Mouse (Mus musculus) hindbrain, postnatal 0 days (tissue): ENCODE data around the gene Prss42. TPM values are rescaled to one million over a fixed set of nuclear protein-coding genes. Genes with fewer than 3 reads are reported as not detected.
"Not testable (repeated sequence)": the region's sequence is repeated elsewhere in the genome, so short reads cannot be mapped to it uniquely, and the experiment has no call there.

Experiments used
- ATAC-seq: fragments of 200-750 bp; cut with Nextera tagmentation; 2 replicates; pipeline ENCODE4 v1.8.0; 2017; ENCODE audit warnings: mild to moderate bottlenecking, moderate TSS enrichment, moderate library complexity
- DNase-seq: peaks from one replicate; pipeline ENCODE4 v3.0.0-alpha.2; 2015; ENCODE audit warnings: low spot score
- H3K27ac ChIP-seq: fragments of 300-500 bp; sonication (generic); 2 replicates; pipeline ENCODE4 v1.5.1; 2014; ENCODE audit warnings: mild to moderate bottlenecking
- H3K27me3 ChIP-seq: fragments of 300-500 bp; sonication (generic); 2 replicates; pipeline ENCODE4 v1.6.1; 2014; ENCODE audit warnings: low read length, mixed read lengths; ENCODE audit not compliant: insufficient read depth
- H3K36me3 ChIP-seq: fragments of 300-500 bp; sonication (generic); 2 replicates; pipeline ENCODE4 v1.6.1; 2014; ENCODE audit warnings: low read length, mixed read lengths; ENCODE audit not compliant: insufficient read depth
- H3K4me1 ChIP-seq: fragments of 300-500 bp; sonication (generic); 2 replicates; pipeline ENCODE4 v1.6.1; 2014; ENCODE audit warnings: antibody characterized with exemption, low read length, mixed read lengths; ENCODE audit not compliant: insufficient read depth
- H3K4me2 ChIP-seq: fragments of 300-500 bp; sonication (generic); 2 replicates; pipeline ENCODE4 v1.6.1; 2014; ENCODE audit warnings: low read depth, mild to moderate bottlenecking, low read length, moderate library complexity, mixed read lengths
- H3K4me3 ChIP-seq: fragments of 300-500 bp; sonication (generic); 2 replicates; pipeline ENCODE4 v1.5.1; 2014; ENCODE audit warnings: low read length
- H3K9ac ChIP-seq: fragments of 300-500 bp; sonication (generic); replicated peaks from 2 replicates; pipeline ENCODE4 v1.6.1; 2014; ENCODE audit warnings: mild to moderate bottlenecking, low read length, moderate library complexity, mixed read lengths
- H3K9me3 ChIP-seq: fragments of 300-500 bp; sonication (generic); 2 replicates; pipeline ENCODE4 v1.6.1; 2016; ENCODE audit warnings: low read length, mixed read lengths
- CTCF ChIP-seq: IDR thresholded peaks from 2 replicates; pipeline ENCODE4 v1.5.1; 2016; ENCODE audit warnings: antibody characterized with exemption, control low read depth, low read depth
- WGBS: fragments of 180-500 bp; shearing (Covaris S2); extraction: QIAGEN DNeasy Blood & Tissue Kit; methylation state at CpG from one replicate; pipeline ENCODE4 v1.1.7; 2014; 5-methylcytosine and 5-hydroxymethylcytosine counted together
- polyA plus RNA-seq: library from polyadenylated mRNA; unstranded; fragments of >200 nt; fragmentation: Nextera tagmentation; extraction: Ambion mirVana; gene quantifications from 2 replicates; pipeline ENCODE4 v1.2.1, GENCODE M21; 2015
- total RNA-seq: library from RNA; depleted of rRNA; stranded (reverse); fragments of >200 nt; gene quantifications from 2 replicates; pipeline ENCODE4 v1.2.3, GENCODE M21; 2014

Gene Prss42
- total and polyA plus RNA-seq, 2 experiments from 2014 or later = not detected

DNA sequence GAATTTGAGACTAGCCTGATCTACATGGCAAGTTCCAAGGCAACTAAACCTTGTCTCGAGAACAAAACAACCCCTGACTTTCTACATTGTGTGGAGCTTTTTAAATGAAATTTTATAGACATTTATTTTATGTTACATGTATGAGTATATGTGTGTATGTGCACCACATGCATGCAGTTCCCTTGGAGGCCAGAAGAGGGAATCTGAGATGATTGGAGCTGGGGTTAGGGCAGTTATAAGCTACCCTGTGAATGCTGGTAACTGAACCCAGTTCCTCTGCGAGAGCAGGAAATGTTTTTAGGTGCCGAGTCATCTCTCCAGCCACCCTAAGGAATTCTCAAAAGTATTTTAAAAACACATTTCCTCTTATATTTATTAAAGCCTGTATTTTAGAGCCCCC, 9.8 kb upstream of the Prss42 start:
- H3K4me1 ChIP-seq = no peaks in the 10 kb centered on the region
- H3K4me3 ChIP-seq = no peak overlapping the region
- ATAC-seq (no peak), DNase-seq (no peak)
- WGBS = 91% methylated on average over 3 of the region's 3 CpGs
- 0 out of 2 replicates have a peak, but pooled peaks have one; percentile 2 for TF ChIP-seq CTCF
- H3K36me3 ChIP-seq = no peaks in the 10 kb centered on the region
- H3K4me2 ChIP-seq = no peak overlapping the region
- H3K9me3 ChIP-seq = no peaks in the 10 kb centered on the region
- H3K27me3 ChIP-seq = no peaks in the 10 kb centered on the region
- H3K27ac ChIP-seq = no peak overlapping the region
- H3K9ac ChIP-seq = no peak overlapping the region

DNA sequence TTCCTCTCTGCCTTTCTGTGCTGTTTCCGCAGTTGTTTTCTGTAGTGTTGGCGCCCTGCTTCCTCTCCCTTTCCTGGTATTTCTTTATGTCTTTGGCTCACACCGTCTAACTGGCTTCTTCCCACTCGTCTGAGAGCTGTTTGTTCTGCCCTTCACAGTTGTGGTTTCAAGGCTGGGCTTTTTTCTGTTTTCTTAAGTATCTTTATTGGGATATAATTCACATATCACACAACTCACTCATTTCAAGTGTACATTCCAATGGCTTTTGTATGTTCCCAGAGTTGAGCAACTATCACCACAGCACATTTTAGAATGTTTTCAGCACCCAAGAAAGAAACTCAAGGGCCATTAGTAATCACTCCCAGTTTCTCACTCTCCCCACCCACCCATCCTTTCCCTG, 7.5 kb upstream of the Prss42 start:
- Histone ChIP-seq H3K4me1 (no peaks in the 10 kb centered on the region), H3K27ac (no peak overlapping the region), H3K9ac (no peak overlapping the region), H3K4me2 (no peak overlapping the region), H3K27me3 (no peaks in the 10 kb centered on the region), H3K36me3 (no peaks in the 10 kb centered on the region), H3K4me3 (no peak overlapping the region), H3K9me3 (no peaks in the 10 kb centered on the region)
- no peak for ATAC-seq
- DNase-seq = no peak
- no peak for TF ChIP-seq CTCF
- 73% methylated on average over 4 of the region's 4 CpGs for WGBS

DNA sequence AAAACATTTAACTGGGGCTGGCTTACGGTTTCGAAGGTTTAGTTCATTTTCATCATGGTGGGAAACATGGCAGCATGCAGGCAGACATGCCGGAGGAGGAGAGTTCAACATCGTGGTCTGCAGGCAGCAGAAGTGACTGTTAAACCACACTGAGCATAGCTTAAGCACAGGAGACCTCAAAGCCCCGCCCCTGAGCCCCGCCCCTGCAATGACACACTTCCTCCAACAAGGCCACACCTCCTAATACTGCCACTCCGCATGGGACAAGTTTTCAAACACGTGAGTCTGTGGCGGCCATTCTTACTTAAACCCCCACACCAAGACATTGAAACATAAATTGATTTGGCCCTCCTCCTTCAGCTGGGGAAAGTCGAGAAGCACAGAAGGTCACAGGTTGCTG, 953 bp upstream of the Prss42 start:
- Histone ChIP-seq H3K9ac (no peak overlapping the region), H3K36me3 (no peaks in the 10 kb centered on the region), H3K4me3 (no peak overlapping the region), H3K4me2 (no peak overlapping the region), H3K27ac (no peak overlapping the region), H3K27me3 (no peaks in the 10 kb centered on the region), H3K9me3 (no peaks in the 10 kb centered on the region), H3K4me1 (no peaks in the 10 kb centered on the region)
- no peak for TF ChIP-seq CTCF
- 88% methylated on average over 10 of the region's 10 CpGs for WGBS
- no peak for ATAC-seq
- DNase-seq = no peak

DNA sequence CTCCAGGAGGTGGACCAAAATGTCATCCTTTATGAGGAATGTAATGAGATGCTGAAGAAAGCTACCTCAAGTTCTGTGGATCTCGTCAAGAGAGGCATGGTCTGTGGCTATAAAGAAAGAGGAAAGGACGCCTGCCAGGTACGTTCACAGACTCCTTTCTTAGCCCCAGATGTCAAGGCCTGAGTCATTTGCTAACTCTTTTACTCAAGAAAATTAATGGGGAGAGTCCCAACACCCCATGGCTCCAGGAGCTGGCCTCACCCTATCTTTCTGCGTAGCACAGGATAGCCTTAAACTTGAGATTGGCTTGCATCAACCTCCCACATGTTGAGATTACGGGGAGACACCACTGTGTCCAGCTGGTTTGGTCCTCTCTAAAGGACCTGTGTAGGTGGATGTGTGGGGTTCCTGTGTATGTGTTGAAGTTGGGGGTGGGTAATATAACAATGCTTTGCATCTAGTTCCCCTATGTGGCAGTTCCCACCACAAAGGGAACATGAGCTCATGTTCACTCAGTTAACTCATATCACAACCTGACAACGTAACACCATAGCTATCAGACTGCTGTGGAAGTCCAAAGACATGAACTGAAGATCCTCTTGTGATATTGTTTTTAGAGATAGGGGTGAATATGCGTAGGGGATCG, 3.0 kb downstream of the Prss42 start:
- Histone ChIP-seq H3K4me2 (no peak overlapping the region), H3K36me3 (no peaks in the 10 kb centered on the region), H3K9me3 (no peaks in the 10 kb centered on the region), H3K4me1 (no peaks in the 10 kb centered on the region), H3K9ac (no peak overlapping the region), H3K27me3 (no peaks in the 10 kb centered on the region), H3K4me3 (no peak overlapping the region), H3K27ac (no peak overlapping the region)
- no peak for ATAC-seq
- DNase-seq = no peak
- 93% methylated on average over 8 of the region's 8 CpGs for WGBS
- no peak for TF ChIP-seq CTCF

DNA sequence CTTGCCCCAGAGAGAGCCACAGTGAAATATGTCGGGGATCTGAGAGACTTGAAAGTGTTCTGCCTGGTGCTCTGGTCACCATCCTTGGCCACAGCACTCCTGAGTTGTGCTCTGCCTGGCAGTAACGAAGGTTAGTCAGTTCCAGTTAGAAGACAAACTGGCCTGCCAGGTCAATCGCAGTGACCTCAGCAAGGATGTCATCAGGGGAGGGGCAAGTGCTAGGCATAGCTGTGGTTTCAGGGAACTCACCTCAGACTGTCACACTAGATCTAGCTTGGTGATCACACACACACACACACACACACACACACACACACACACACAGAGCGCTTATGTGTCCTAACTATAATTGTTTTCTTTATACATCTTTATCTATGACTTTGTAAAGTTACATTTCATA, 5.3 kb downstream of the Prss42 start:
- no peak for ATAC-seq
- WGBS = 71% methylated on average over 4 of the region's 4 CpGs
- Histone ChIP-seq H3K27ac (no peak overlapping the region), H3K4me3 (no peak overlapping the region), H3K4me2 (no peak overlapping the region), H3K9ac (no peak overlapping the region), H3K36me3 (no peaks in the 10 kb centered on the region), H3K9me3 (no peaks in the 10 kb centered on the region), H3K4me1 (no peaks in the 10 kb centered on the region), H3K27me3 (no peaks in the 10 kb centered on the region)
- TF ChIP-seq CTCF = no peak
- no peak for DNase-seq

DNA sequence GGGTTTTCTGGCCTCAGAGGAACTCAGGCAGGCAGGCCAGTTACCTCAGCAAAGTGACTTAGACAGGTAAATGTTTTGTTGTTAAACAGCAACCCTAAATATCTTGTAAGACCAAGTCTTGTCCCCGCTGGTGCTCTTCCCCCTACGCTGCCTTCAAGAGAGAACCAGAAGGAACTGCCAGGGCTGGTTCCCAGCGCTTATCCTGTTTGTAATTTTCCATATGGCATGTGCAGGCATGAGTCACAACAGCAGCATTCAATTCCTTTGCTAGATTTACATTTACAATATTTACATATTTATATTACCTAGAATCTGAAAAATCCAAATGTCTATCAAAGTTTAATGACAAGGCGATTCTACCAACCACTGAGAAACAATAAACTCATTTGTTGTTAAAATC, 12.1 kb downstream of the Prss42 start:
- TF ChIP-seq CTCF = no peak
- H3K9me3 ChIP-seq = no peaks in the 10 kb centered on the region
- H3K27ac ChIP-seq = no peak overlapping the region
- no peak overlapping the region for H3K9ac ChIP-seq
- H3K4me1 ChIP-seq = no peaks in the 10 kb centered on the region
- H3K4me2 ChIP-seq = no peak overlapping the region
- WGBS = 94% methylated on average over 4 of the region's 4 CpGs
- no peak overlapping the region for H3K4me3 ChIP-seq
- no peaks in the 10 kb centered on the region for H3K27me3 ChIP-seq
- no peaks in the 10 kb centered on the region for H3K36me3 ChIP-seq
- DNase-seq (no peak), ATAC-seq (no peak)

DNA sequence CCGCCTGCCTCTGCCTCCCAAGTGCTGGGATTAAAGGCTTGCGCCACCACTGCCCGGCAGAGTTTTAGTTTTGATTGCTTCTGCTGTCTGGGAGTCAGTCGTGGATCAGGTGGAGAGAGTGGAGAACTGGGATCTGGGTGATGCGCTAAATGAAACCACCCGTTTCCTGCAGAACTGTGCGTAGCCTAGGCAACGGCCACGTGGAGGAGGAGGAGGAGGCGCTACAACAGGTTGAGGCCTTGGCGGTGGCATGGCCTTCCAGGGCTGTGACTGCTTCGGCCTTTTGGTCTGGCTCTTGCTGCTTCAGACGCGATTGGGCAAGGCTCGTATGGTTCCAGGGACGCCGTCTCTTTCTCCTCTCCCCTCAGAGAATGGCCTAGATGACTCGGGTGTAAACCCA, 15.8 kb downstream of the Prss42 start, which contains the start of gene Prss44:
TSS of gene Prss44 (plus strand) at position 206 of the 400 bp plus-strand sequence.
- Histone ChIP-seq H3K36me3 (no peaks in the 10 kb centered on the region), H3K9ac (no peak within 1 kb of the TSS), H3K4me2 (no peak within 1 kb of the TSS), H3K27ac (no peak within 1 kb of the TSS), H3K9me3 (no peaks in the 10 kb centered on the region), H3K27me3 (no peaks in the 10 kb centered on the region), H3K4me1 (no peaks in the 10 kb centered on the region), H3K4me3 (no peak within 1 kb of the TSS)
- DNase-seq (no peak), ATAC-seq (no peak)
- no peak for TF ChIP-seq CTCF
- 65% methylated on average over 18 of the region's 18 CpGs for WGBS

DNA sequence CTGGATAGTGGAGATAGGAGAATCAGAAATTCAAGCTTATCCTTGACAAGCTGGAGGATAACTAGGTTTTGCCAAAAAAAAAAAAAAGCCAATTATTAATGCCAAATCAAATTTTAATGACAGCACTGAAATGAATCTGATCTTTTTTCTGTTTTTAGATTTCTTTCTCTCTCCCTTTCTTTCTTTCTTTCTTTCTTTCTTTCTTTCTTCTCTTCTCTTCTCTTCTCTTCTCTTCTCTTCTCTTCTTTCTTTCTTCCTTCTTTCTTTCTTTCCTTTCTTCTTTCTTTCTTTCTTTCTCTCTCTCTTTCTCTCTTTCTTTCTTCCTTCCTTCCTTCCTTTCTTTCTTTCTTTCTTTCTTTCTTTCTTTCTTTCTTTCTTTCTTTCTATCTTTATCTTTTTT, 22.6 kb downstream of the Prss42 start:
- not testable (repeated sequence) for DNase-seq

More for the DNA sequence above, 22.6 kb downstream of the Prss42 start:
- not testable (repeated sequence) for H3K9ac ChIP-seq, H3K4me1 ChIP-seq, H3K4me2 ChIP-seq, H3K9me3 ChIP-seq, H3K27ac ChIP-seq, H3K4me3 ChIP-seq, H3K36me3 ChIP-seq, ATAC-seq, H3K27me3 ChIP-seq
